Mouse (Mus musculus): ENCODE results near the gene Pea15a. TPM values are rescaled to one million over a fixed set of nuclear protein-coding genes. Genes with fewer than 3 reads are reported as not detected.

Pea15a gene
- polyA plus RNA-seq, 1 experiment from 2014 or later = 14.5 TPM

- H3K4me3 ChIP-seq (ENCODE audit: low read depth, low read length) = peak overlapping the region; percentile 55; the same call in 1 of the 2 replicates
- no peaks in the 10 kb centered on the region for H3K36me3 ChIP-seq (replicated peaks; ENCODE audit: insufficient read depth, low read length)
- no peaks in the 10 kb centered on the region for H3K27me3 ChIP-seq (ENCODE audit: insufficient read depth, low read length)
- ATAC-seq (no peak), DNase-seq (no peak)
- no peak for TF ChIP-seq CTCF (IDR thresholded peaks at IDR 0.05; ENCODE audit: low read depth)
- TF ChIP-seq EP300 (IDR thresholded peaks at IDR 0.05; ENCODE audit: low read depth) = no peak
- H3K9me3 ChIP-seq (ENCODE audit: low read length) = no peaks in the 10 kb centered on the region
- H3K27ac ChIP-seq (ENCODE audit: low read depth) = 0 out of 2 replicates have a peak overlapping the region, but pooled peaks have one; percentile 64
- WGBS (ENCODE audit: insufficient replicate concordance) = 31% methylated on average over 7 of the region's 7 CpGs
- no peak overlapping the region for H3K9ac ChIP-seq (replicated peaks)
- peak overlapping the region; percentile 80 for H3K4me2 ChIP-seq (ENCODE audit: low read depth, low read length)
- H3K4me1 ChIP-seq (ENCODE audit: insufficient read depth) = peaks cover 15% of the 10 kb centered on the region
Measured at GRCm38 (mm10) chr1:172207111-172207584, 544 bp upstream of the Pea15a start.

- Histone ChIP-seq H3K36me3 (replicated peaks; ENCODE audit: insufficient read depth, low read length) (peaks cover 8% of the 10 kb centered on the region; the same call in 1 of the 2 replicates), H3K27ac (ENCODE audit: low read depth) (no peak overlapping the region)
- WGBS (ENCODE audit: insufficient replicate concordance) = 19% methylated on average over 3 of the region's 3 CpGs
Measured at GRCm38 (mm10) chr1:172205741-172206087, 890 bp downstream of the Pea15a start.

GRCm38 (mm10) chr1:172204814-172205740 is 1.5 kb downstream of the Pea15a start:
- H3K9ac ChIP-seq (replicated peaks) = peak overlapping the region; percentile 73; the same call in 1 of the 2 replicates
- DNase-seq (no peak), ATAC-seq (no peak)
- H3K27ac ChIP-seq (ENCODE audit: low read depth) = no peak overlapping the region; the same call in 1 of the 2 replicates
- no peak overlapping the region for H3K4me3 ChIP-seq (ENCODE audit: low read depth, low read length)
- peaks cover 19% of the 10 kb centered on the region for H3K4me1 ChIP-seq (ENCODE audit: insufficient read depth)
- peak overlapping the region; percentile 80 for H3K4me2 ChIP-seq (ENCODE audit: low read depth, low read length)
- TF ChIP-seq CTCF (IDR thresholded peaks at IDR 0.05; ENCODE audit: low read depth) (no peak), EP300 (IDR thresholded peaks at IDR 0.05; ENCODE audit: low read depth) (no peak)
- no peaks in the 10 kb centered on the region for H3K27me3 ChIP-seq (ENCODE audit: insufficient read depth, low read length)
- 73% methylated on average over 15 of the region's 15 CpGs for WGBS (ENCODE audit: insufficient replicate concordance)
- no peaks in the 10 kb centered on the region for H3K9me3 ChIP-seq (ENCODE audit: low read length)
- peaks cover 13% of the 10 kb centered on the region for H3K36me3 ChIP-seq (replicated peaks; ENCODE audit: insufficient read depth, low read length)

More at GRCm38 (mm10) chr1:172205741-172206087, 890 bp downstream of the Pea15a start:
- no peaks in the 10 kb centered on the region for H3K9me3 ChIP-seq (ENCODE audit: low read length)
- peak overlapping the region; percentile 80 for H3K4me2 ChIP-seq (ENCODE audit: low read depth, low read length)
- peak overlapping the region; percentile 73 for H3K9ac ChIP-seq (replicated peaks)
- no peak for TF ChIP-seq EP300 (IDR thresholded peaks at IDR 0.05; ENCODE audit: low read depth)
- TF ChIP-seq CTCF (IDR thresholded peaks at IDR 0.05; ENCODE audit: low read depth) = no peak
- DNase-seq (no peak), ATAC-seq (no peak)
- peaks cover 19% of the 10 kb centered on the region for H3K4me1 ChIP-seq (ENCODE audit: insufficient read depth)
- peak overlapping the region; percentile 55 for H3K4me3 ChIP-seq (ENCODE audit: low read depth, low read length)
- no peaks in the 10 kb centered on the region for H3K27me3 ChIP-seq (ENCODE audit: insufficient read depth, low read length)

GRCm38 (mm10) chr1:172204033-172204813 is 2.4 kb downstream of the Pea15a start:
- peak overlapping the region; percentile 39; the same call in 1 of the 2 replicates for H3K27ac ChIP-seq (ENCODE audit: low read depth)
- H3K4me3 ChIP-seq (ENCODE audit: low read depth, low read length) = no peak overlapping the region
- peaks cover 22% of the 10 kb centered on the region for H3K36me3 ChIP-seq (replicated peaks; ENCODE audit: insufficient read depth, low read length)
- WGBS (ENCODE audit: insufficient replicate concordance) = 61% methylated on average over 9 of the region's 9 CpGs
- H3K27me3 ChIP-seq (ENCODE audit: insufficient read depth, low read length) = no peaks in the 10 kb centered on the region
- peaks cover 19% of the 10 kb centered on the region for H3K4me1 ChIP-seq (ENCODE audit: insufficient read depth)
- no peaks in the 10 kb centered on the region for H3K9me3 ChIP-seq (ENCODE audit: low read length)
- DNase-seq (no peak), ATAC-seq (no peak)
- TF ChIP-seq EP300 (IDR thresholded peaks at IDR 0.05; ENCODE audit: low read depth) = no peak
- no peak for TF ChIP-seq CTCF (IDR thresholded peaks at IDR 0.05; ENCODE audit: low read depth)
- 0 out of 2 replicates have a peak overlapping the region, but pooled peaks have one; percentile 3 for H3K4me2 ChIP-seq (ENCODE audit: low read depth, low read length)
- H3K9ac ChIP-seq (replicated peaks) = no peak overlapping the region

GRCm38 (mm10) chr1:172203566-172203965 is 3.0 kb downstream of the Pea15a start:
- no peak for TF ChIP-seq CTCF (IDR thresholded peaks at IDR 0.05; ENCODE audit: low read depth)
- no peak for TF ChIP-seq EP300 (IDR thresholded peaks at IDR 0.05; ENCODE audit: low read depth)
- Histone ChIP-seq H3K9me3 (ENCODE audit: low read length) (no peaks in the 10 kb centered on the region), H3K27ac (ENCODE audit: low read depth) (peak overlapping the region; percentile 39; the same call in 1 of the 2 replicates), H3K4me3 (ENCODE audit: low read depth, low read length) (no peak overlapping the region), H3K9ac (replicated peaks) (no peak overlapping the region), H3K4me2 (ENCODE audit: low read depth, low read length) (no peak overlapping the region), H3K4me1 (ENCODE audit: insufficient read depth) (peaks cover 19% of the 10 kb centered on the region), H3K36me3 (replicated peaks; ENCODE audit: insufficient read depth, low read length) (peaks cover 25% of the 10 kb centered on the region), H3K27me3 (ENCODE audit: insufficient read depth, low read length) (no peaks in the 10 kb centered on the region)
- DNase-seq = no peak
- no peak for ATAC-seq
- 28% methylated on average over 4 of the region's 4 CpGs for WGBS (ENCODE audit: insufficient replicate concordance)

Data from liver, postnatal 0 days (tissue).